Mouse (Mus musculus) mammary gland, adult 2 months (tissue): ENCODE measurements around the gene Cisd2. TPM values are rescaled to one million over a fixed set of nuclear protein-coding genes. Genes with fewer than 3 reads are reported as not detected.

Experiments
- polyA plus RNA-seq: library from polyadenylated mRNA; depleted of rRNA; stranded (reverse); fragments of >200 nt; gene quantifications from 2 replicates; pipeline ENCODE4 v1.2.3, GENCODE M21; 2012; ENCODE audit warnings: low replicate concordance; rRNA removed

Gene Cisd2
- 14.3 and 27.6 TPM in 2 replicates for polyA plus RNA-seq

GRCm38 (mm10) chr3:135423608-135424212 lies at the start of gene Cisd2:
Gene Cisd2, minus strand, starts transcription at chr3:135423925.

GRCm38 (mm10) chr3:135437758-135438495 lies 14.2 kb upstream of the Cisd2 start, which contains the start of gene Ube2d3:
Gene Ube2d3, plus strand, starts transcription at chr3:135438149.

Other genes with a start within 250 kb of the Cisd2 start
- gene Cenpe, start 211.4 kb downstream of the Cisd2 start, polyA plus RNA-seq = 0.33 and 0.59 TPM in 2 replicates
- 1.1 and 3.7 TPM in 2 replicates for gene Bdh2, start 142.7 kb downstream of the Cisd2 start, polyA plus RNA-seq
- 0.20 and 0.59 TPM in 2 replicates for gene Slc9b2, start 116.2 kb downstream of the Cisd2 start, polyA plus RNA-seq
- gene Slc9b1, start 75.9 kb downstream of the Cisd2 start, polyA plus RNA-seq = 0.07 TPM in 1 of 2 replicates, not detected in the other
- 272 and 312 TPM in 2 replicates for gene Ube2d3, start 14.2 kb upstream of the Cisd2 start, polyA plus RNA-seq
- gene Manba, start 61.7 kb upstream of the Cisd2 start, polyA plus RNA-seq = 4.8 and 5.7 TPM in 2 replicates